Mouse (Mus musculus): ENCODE measurements around the gene Magi2. TPM values are rescaled to one million over a fixed set of nuclear protein-coding genes. Genes with fewer than 3 reads are reported as not detected.

The Magi2 gene
- polyA plus RNA-seq, 1 experiment, result 0.18 TPM

GRCm38 (mm10) chr5:19895893-19896292 lies 669.1 kb downstream of the Magi2 start:
- Histone ChIP-seq H3K4me3 (ENCODE audit: insufficient read depth, poor library complexity, severe bottlenecking) (no peak overlapping the region), H3K79me3 (ENCODE audit: low read depth) (no peaks in the 10 kb centered on the region), H3K36me3 (ENCODE audit: control insufficient read depth, insufficient read depth) (no peaks in the 10 kb centered on the region), H3K79me2 (ENCODE audit: control insufficient read depth, insufficient read depth) (no peaks in the 10 kb centered on the region), H3ac (ENCODE audit: control insufficient read depth, insufficient read length, low read depth) (no peak overlapping the region), H3K27me3 (ENCODE audit: control insufficient read depth, insufficient read depth, insufficient read length) (no peaks in the 10 kb centered on the region)
- no peak for TF ChIP-seq FOSL1 (IDR thresholded peaks at IDR 0.05; ENCODE audit: insufficient read depth, low read length, poor library complexity, severe bottlenecking)

DNA sequence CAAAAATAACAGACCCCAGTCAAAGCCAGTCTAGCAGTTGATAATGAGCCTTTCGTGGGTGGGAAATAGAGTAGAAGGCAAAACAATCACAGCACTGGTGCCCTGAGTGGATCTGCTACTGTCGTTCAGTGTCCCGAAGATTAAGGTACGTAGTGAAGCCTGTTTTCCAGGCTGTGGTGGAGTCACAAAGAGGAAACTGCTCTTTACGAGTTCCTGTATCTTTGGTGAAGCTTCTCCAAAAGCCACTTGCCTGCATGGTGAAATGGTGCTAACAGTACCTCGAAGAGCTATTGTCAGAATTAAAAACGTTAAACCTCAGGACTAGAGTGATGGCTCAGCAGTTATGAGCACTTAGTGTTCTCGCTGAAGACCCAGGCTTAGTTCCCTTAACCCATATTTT lies 674.8 kb downstream of the Magi2 start:
- no peaks in the 10 kb centered on the region for H3K27me3 ChIP-seq (ENCODE audit: control insufficient read depth, insufficient read depth, insufficient read length)

GRCm38 (mm10) chr5:19906636-19907035 lies 679.8 kb downstream of the Magi2 start:
- Histone ChIP-seq H3K79me3 (ENCODE audit: low read depth) (no peaks in the 10 kb centered on the region), H3ac (ENCODE audit: control insufficient read depth, insufficient read length, low read depth) (no peak overlapping the region), H3K36me3 (ENCODE audit: control insufficient read depth, insufficient read depth) (no peaks in the 10 kb centered on the region), H3K4me3 (ENCODE audit: insufficient read depth, poor library complexity, severe bottlenecking) (no peak overlapping the region), H3K27me3 (ENCODE audit: control insufficient read depth, insufficient read depth, insufficient read length) (no peaks in the 10 kb centered on the region), H3K79me2 (ENCODE audit: control insufficient read depth, insufficient read depth) (no peaks in the 10 kb centered on the region)
- TF ChIP-seq MYOD1 (IDR thresholded peaks at IDR 0.05; ENCODE audit: control insufficient read depth, insufficient read length, low read depth) (no peak), USF1 (IDR thresholded peaks at IDR 0.05; ENCODE audit: low read depth) (no peak), CEBPB (IDR thresholded peaks at IDR 0.05; ENCODE audit: low read depth) (no peak), MYOG (IDR thresholded peaks at IDR 0.05; ENCODE audit: control insufficient read depth, extremely low read depth, insufficient read length) (no peak), CTCF (IDR thresholded peaks at IDR 0.05; ENCODE audit: control insufficient read depth, insufficient read depth, insufficient read length) (no peak)

More for the DNA sequence above, 674.8 kb downstream of the Magi2 start:
- Histone ChIP-seq H3K79me2 (ENCODE audit: control insufficient read depth, insufficient read depth) (no peaks in the 10 kb centered on the region), H3K36me3 (ENCODE audit: control insufficient read depth, insufficient read depth) (no peaks in the 10 kb centered on the region), H3K79me3 (ENCODE audit: low read depth) (no peaks in the 10 kb centered on the region), H3ac (ENCODE audit: control insufficient read depth, insufficient read length, low read depth) (no peak overlapping the region), H3K4me3 (ENCODE audit: insufficient read depth, poor library complexity, severe bottlenecking) (no peak overlapping the region)
- TF ChIP-seq CTCF (IDR thresholded peaks at IDR 0.05; ENCODE audit: control insufficient read depth, insufficient read depth, insufficient read length) (no peak), MYOD1 (IDR thresholded peaks at IDR 0.05; ENCODE audit: control insufficient read depth, insufficient read length, low read depth) (no peak), MAX (IDR thresholded peaks at IDR 0.05) (no peak), FOSL1 (IDR thresholded peaks at IDR 0.05; ENCODE audit: insufficient read depth, low read length, poor library complexity, severe bottlenecking) (no peak), USF1 (IDR thresholded peaks at IDR 0.05; ENCODE audit: low read depth) (no peak)

DNA sequence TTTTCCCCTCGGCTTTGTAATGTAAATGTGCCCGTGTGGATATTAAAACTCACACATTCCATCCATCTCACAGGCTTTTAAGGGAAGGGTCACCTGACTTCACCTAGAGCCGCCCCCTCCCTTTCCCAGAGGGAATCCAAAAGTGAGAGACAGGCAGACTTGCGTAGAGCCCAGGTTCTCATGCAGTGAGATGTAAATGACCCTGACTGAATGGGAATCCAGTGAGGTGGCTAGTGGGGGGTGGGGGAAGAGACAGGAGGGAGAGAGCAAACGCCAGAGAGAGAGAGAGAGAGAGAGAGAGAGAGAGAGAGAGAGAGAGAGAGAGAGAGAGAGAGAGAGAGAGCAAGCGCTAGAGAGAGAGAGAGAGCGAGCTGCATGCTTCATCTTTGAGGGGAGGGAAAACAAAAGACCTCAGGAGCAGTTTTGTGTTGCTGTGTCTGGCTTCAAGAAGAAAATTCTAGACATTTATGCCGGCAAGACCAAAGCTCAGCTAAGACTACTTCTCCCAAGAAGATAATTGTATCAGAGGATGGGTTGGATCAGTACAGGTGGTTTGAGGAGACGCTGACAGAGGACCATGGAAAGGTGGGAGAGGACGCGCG lies 680.6 kb downstream of the Magi2 start:
- no peaks in the 10 kb centered on the region for H3K36me3 ChIP-seq (ENCODE audit: control insufficient read depth, insufficient read depth)
- no peaks in the 10 kb centered on the region for H3K79me2 ChIP-seq (ENCODE audit: control insufficient read depth, insufficient read depth)
- no peaks in the 10 kb centered on the region for H3K27me3 ChIP-seq (ENCODE audit: control insufficient read depth, insufficient read depth, insufficient read length)
- H3K4me3 ChIP-seq (ENCODE audit: insufficient read depth, poor library complexity, severe bottlenecking), result no peak overlapping the region
- H3ac ChIP-seq (ENCODE audit: control insufficient read depth, insufficient read length, low read depth), result no peak overlapping the region
- H3K79me3 ChIP-seq (ENCODE audit: low read depth), result no peaks in the 10 kb centered on the region
- TF ChIP-seq MYOG (IDR thresholded peaks at IDR 0.05; ENCODE audit: control insufficient read depth, extremely low read depth, insufficient read length), result no peak
- no peak for TF ChIP-seq CEBPB (IDR thresholded peaks at IDR 0.05; ENCODE audit: low read depth)
- no peak for TF ChIP-seq USF1 (IDR thresholded peaks at IDR 0.05; ENCODE audit: low read depth)
- TF ChIP-seq CTCF (IDR thresholded peaks at IDR 0.05; ENCODE audit: control insufficient read depth, insufficient read depth, insufficient read length), result no peak
- no peak for TF ChIP-seq MAX (IDR thresholded peaks at IDR 0.05)
- TF ChIP-seq MYOD1 (IDR thresholded peaks at IDR 0.05; ENCODE audit: control insufficient read depth, insufficient read length, low read depth), result no peak
- TF ChIP-seq FOSL1 (IDR thresholded peaks at IDR 0.05; ENCODE audit: insufficient read depth, low read length, poor library complexity, severe bottlenecking), result no peak

DNA sequence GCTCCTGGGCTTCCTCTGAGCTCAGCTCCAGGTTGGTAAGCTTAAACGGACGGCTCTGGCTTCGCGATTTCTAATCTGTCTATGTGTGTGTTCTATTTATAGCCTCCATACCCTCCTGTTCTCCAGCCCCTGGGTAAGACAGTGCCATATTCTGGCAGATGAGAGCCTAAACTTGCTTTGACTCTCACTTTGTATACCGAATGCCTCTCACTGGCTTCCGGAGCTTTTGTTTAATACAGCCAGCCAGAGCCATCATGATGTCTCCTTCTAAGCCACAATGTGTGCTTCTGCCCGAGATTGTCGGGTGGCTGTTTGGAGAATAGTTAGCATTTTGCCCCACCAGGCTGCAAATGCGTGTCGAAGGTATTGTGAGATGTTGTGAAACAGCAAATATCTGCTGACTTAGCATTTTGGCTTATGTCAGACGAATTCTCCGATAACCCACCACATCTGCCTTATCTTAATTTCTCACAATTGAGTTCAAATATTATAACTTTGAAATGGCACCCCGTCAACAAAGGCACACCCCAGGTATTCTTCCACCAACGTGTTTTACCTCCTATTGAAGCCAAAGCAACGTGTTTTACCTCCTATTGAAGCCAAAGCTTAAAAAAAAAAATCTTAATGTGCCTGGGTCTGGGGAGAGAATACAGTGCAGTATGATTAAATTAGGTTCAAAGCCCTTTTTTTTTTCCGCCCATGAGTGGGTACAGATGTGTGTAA lies 681.3 kb downstream of the Magi2 start:
- Histone ChIP-seq H3K27me3 (ENCODE audit: control insufficient read depth, insufficient read depth, insufficient read length) (no peaks in the 10 kb centered on the region), H3K4me3 (ENCODE audit: insufficient read depth, poor library complexity, severe bottlenecking) (no peak overlapping the region), H3K79me3 (ENCODE audit: low read depth) (no peaks in the 10 kb centered on the region), H3K79me2 (ENCODE audit: control insufficient read depth, insufficient read depth) (no peaks in the 10 kb centered on the region), H3ac (ENCODE audit: control insufficient read depth, insufficient read length, low read depth) (no peak overlapping the region), H3K36me3 (ENCODE audit: control insufficient read depth, insufficient read depth) (no peaks in the 10 kb centered on the region)
- TF ChIP-seq MYOG (IDR thresholded peaks at IDR 0.05; ENCODE audit: control insufficient read depth, extremely low read depth, insufficient read length), result no peak
- no peak for TF ChIP-seq USF1 (IDR thresholded peaks at IDR 0.05; ENCODE audit: low read depth)
- no peak for TF ChIP-seq CTCF (IDR thresholded peaks at IDR 0.05; ENCODE audit: control insufficient read depth, insufficient read depth, insufficient read length)
- TF ChIP-seq CEBPB (IDR thresholded peaks at IDR 0.05; ENCODE audit: low read depth), result no peak
- no peak for TF ChIP-seq MYOD1 (IDR thresholded peaks at IDR 0.05; ENCODE audit: control insufficient read depth, insufficient read length, low read depth)
- no peak for TF ChIP-seq MAX (IDR thresholded peaks at IDR 0.05)
- no peak for TF ChIP-seq FOSL1 (IDR thresholded peaks at IDR 0.05; ENCODE audit: insufficient read depth, low read length, poor library complexity, severe bottlenecking)

DNA sequence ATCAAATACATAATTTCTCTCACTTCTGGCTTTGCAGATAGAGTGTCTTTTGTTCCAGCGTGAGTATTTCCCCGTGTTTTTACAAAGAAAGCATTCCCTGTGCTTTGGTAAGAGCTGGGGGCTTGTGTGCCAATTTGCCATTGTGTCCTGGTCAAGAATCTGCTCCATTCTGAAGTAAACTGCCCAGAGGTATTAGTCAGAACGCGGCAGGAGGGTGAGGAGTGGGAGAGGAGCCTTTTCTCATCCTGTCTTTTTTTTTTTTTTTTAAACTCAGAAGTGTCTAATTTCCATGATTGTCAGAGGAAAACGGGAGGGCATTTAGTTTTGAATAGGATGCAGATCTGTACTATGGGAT lies 681.8 kb downstream of the Magi2 start:
- Histone ChIP-seq H3ac (ENCODE audit: control insufficient read depth, insufficient read length, low read depth) (no peak overlapping the region), H3K36me3 (ENCODE audit: control insufficient read depth, insufficient read depth) (no peaks in the 10 kb centered on the region), H3K79me3 (ENCODE audit: low read depth) (no peaks in the 10 kb centered on the region), H3K27me3 (ENCODE audit: control insufficient read depth, insufficient read depth, insufficient read length) (no peaks in the 10 kb centered on the region), H3K4me3 (ENCODE audit: insufficient read depth, poor library complexity, severe bottlenecking) (no peak overlapping the region), H3K79me2 (ENCODE audit: control insufficient read depth, insufficient read depth) (no peaks in the 10 kb centered on the region)
- no peak for TF ChIP-seq MAX (IDR thresholded peaks at IDR 0.05)
- TF ChIP-seq USF1 (IDR thresholded peaks at IDR 0.05; ENCODE audit: low read depth), result no peak
- no peak for TF ChIP-seq CEBPB (IDR thresholded peaks at IDR 0.05; ENCODE audit: low read depth)
- no peak for TF ChIP-seq MYOG (IDR thresholded peaks at IDR 0.05; ENCODE audit: control insufficient read depth, extremely low read depth, insufficient read length)
- TF ChIP-seq MYOD1 (IDR thresholded peaks at IDR 0.05; ENCODE audit: control insufficient read depth, insufficient read length, low read depth), result no peak

All from C2C12 (cell line).